Mouse (Mus musculus) heart, adult 2 months (tissue): ENCODE measurements at regions not wholly inside any gene's neighbourhood (a gene's known extent, or its start where the extent isn't known, plus 50 kb on each side); places are given as distances from the start of the nearest gene placed in this dataset.

Experiments used
- CTCF ChIP-seq: fragments of 200-600 bp; IDR thresholded peaks from 2 replicates; pipeline ENCODE4 v1.8.1; 2022; ENCODE audit warnings: antibody characterized with exemption, mild to moderate bottlenecking, moderate library complexity
- EP300 ChIP-seq: fragments of 200-500 bp; IDR thresholded peaks from 2 replicates; pipeline ENCODE4 v1.6.1; 2011; ENCODE audit warnings: low read depth, low read length, control low read depth; ENCODE audit not compliant: insufficient read depth
- POLR2A ChIP-seq: fragments of 200-500 bp; IDR thresholded peaks from 2 replicates; pipeline ENCODE4 v1.6.1; 2011; ENCODE audit warnings: mild to moderate bottlenecking, low read depth, low read length, control low read depth; ENCODE audit not compliant: insufficient read depth

GRCm38 (mm10) chr4:55216175-55216545, 133.7 kb upstream of the Rad23b start:
- TF ChIP-seq POLR2A (no peak), CTCF (no peak), EP300 (no peak)
